Mouse (Mus musculus) inflammation-experienced regulatory T-cells, adult 16 weeks (primary cell): ENCODE data around the gene Gm11232. TPM values are rescaled to one million over a fixed set of nuclear protein-coding genes. Genes with fewer than 3 reads are reported as not detected.

Experiments
- polyA plus RNA-seq: library from polyadenylated mRNA; unstranded; fragments of 100-300 nt; shearing (Covaris generic); gene quantifications from one replicate; pipeline ENCODE4 v1.2.1, GENCODE M21; 2017

Gm11232 gene
- polyA plus RNA-seq: not detected

DNA sequence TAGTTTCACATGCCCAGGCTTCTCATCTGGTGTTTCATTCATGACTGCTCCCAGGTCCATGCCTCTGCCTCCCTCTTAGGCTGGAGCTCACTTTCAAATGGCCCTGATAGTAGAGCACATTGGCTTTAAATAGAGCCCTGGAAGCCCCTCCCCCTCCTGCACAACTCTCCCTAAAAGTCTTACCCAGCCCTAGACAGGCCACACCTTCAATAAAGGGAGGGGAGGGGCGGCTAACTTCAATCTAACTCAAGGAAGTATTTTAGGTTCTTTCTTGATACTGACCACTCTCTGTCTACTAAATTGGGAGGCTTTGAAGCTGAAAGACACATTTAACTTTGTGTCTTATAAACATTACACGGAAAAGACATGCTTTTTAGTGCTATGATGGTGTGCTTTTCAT lies at the start of gene Gm11232:
Gm11232 (minus strand) TSS at position 101 of the 400 bp plus-strand sequence.

